Mouse (Mus musculus) myocyte (in vitro differentiated cells): Measurements from ENCODE around the gene Nhs. TPM values are rescaled to one million over a fixed set of nuclear protein-coding genes. Genes with fewer than 3 reads are reported as not detected.

ENCODE experiments used
- H3K27me3 ChIP-seq: one replicate; pipeline ENCODE4 v1.6.1; 2011; ENCODE audit not compliant: control insufficient read depth, insufficient read depth, insufficient read length
- H3K36me3 ChIP-seq: one replicate; pipeline ENCODE4 v1.6.1; 2011; ENCODE audit not compliant: control insufficient read depth, insufficient read depth
- H3K4me2 ChIP-seq: one replicate; pipeline ENCODE4 v1.6.1; 2011; ENCODE audit warnings: low read depth, control low read depth
- H3K4me3 ChIP-seq: one replicate; pipeline ENCODE4 v1.5.1; 2011; ENCODE audit warnings: mild to moderate bottlenecking, control low read depth, moderate library complexity
- H3K79me2 ChIP-seq: one replicate; pipeline ENCODE4 v1.6.1; 2011; ENCODE audit not compliant: control insufficient read depth, insufficient read depth
- H3ac ChIP-seq: one replicate; pipeline ENCODE4 v1.6.1; 2011; ENCODE audit not compliant: control insufficient read depth, insufficient read length
- CEBPB ChIP-seq: IDR thresholded peaks from 2 replicates; pipeline ENCODE4 v1.6.1; 2011; ENCODE audit warnings: mild to moderate bottlenecking, moderate library complexity; ENCODE audit not compliant: poor library complexity, insufficient read depth, severe bottlenecking
- E2F4 ChIP-seq: IDR thresholded peaks from one replicate; pipeline ENCODE4 v1.6.1; 2011; ENCODE audit warnings: mild to moderate bottlenecking, control low read depth, moderate library complexity; ENCODE audit not compliant: insufficient read depth
- MAX ChIP-seq: IDR thresholded peaks from one replicate; pipeline ENCODE4 v1.6.1; 2011; ENCODE audit warnings: low read depth, mild to moderate bottlenecking, control low read depth
- MYOD1 ChIP-seq, 3 experiments: IDR thresholded peaks; one replicate each; pipeline ENCODE4 v1.6.1; 2011; ENCODE audit warnings: control low read depth in 2 of 3, low read depth in 2 of 3, mild to moderate bottlenecking in 2 of 3, moderate library complexity in 1 of 3; ENCODE audit not compliant: insufficient read length in 2 of 3, control insufficient read depth in 1 of 3
- MYOG ChIP-seq, 3 experiments: IDR thresholded peaks; one replicate each; pipeline ENCODE4 v1.6.1; 2011; ENCODE audit warnings: control low read depth in 2 of 3, low read depth in 2 of 3, mild to moderate bottlenecking in 2 of 3; ENCODE audit not compliant: insufficient read length in 2 of 3, control insufficient read depth in 1 of 3, insufficient read depth in 1 of 3
- POLR2A ChIP-seq: IDR thresholded peaks from one replicate; pipeline ENCODE4 v1.6.1; 2011; ENCODE audit warnings: low read depth, mild to moderate bottlenecking, control low read depth, moderate library complexity; ENCODE audit not compliant: insufficient read length
- POLR2AphosphoS2 ChIP-seq: IDR thresholded peaks from one replicate; pipeline ENCODE4 v1.6.1; 2011; ENCODE audit warnings: low read depth, control low read depth; ENCODE audit not compliant: insufficient read length
- REST ChIP-seq: IDR thresholded peaks from one replicate; pipeline ENCODE4 v1.6.1; 2011; ENCODE audit warnings: mild to moderate bottlenecking, control low read depth, moderate library complexity; ENCODE audit not compliant: insufficient read depth, insufficient read length
- SRF ChIP-seq: IDR thresholded peaks from one replicate; pipeline ENCODE4 v1.6.1; 2011; ENCODE audit warnings: low read depth; ENCODE audit not compliant: control insufficient read depth, insufficient read length
- TCF12 ChIP-seq: IDR thresholded peaks from one replicate; pipeline ENCODE4 v1.6.1; 2011; ENCODE audit warnings: mild to moderate bottlenecking, control low read depth; ENCODE audit not compliant: poor library complexity, insufficient read depth, severe bottlenecking
- TCF3 ChIP-seq: IDR thresholded peaks from one replicate; pipeline ENCODE4 v1.6.1; 2011; ENCODE audit warnings: low read depth, control low read depth; ENCODE audit not compliant: insufficient read length
- USF1 ChIP-seq: IDR thresholded peaks from one replicate; pipeline ENCODE4 v1.6.1; 2011; ENCODE audit warnings: low read depth, mild to moderate bottlenecking, control low read depth, moderate library complexity
- polyA plus RNA-seq: library from polyadenylated mRNA; unstranded; fragments of >200 nt; fragmentation: generic; extraction: Trizol; gene quantifications from one replicate; pipeline ENCODE4 v1.2.1, GENCODE M21; 2012; ENCODE audit warnings: missing spikeins

The Nhs gene
- polyA plus RNA-seq, 1 experiment, result 0.19 TPM

DNA sequence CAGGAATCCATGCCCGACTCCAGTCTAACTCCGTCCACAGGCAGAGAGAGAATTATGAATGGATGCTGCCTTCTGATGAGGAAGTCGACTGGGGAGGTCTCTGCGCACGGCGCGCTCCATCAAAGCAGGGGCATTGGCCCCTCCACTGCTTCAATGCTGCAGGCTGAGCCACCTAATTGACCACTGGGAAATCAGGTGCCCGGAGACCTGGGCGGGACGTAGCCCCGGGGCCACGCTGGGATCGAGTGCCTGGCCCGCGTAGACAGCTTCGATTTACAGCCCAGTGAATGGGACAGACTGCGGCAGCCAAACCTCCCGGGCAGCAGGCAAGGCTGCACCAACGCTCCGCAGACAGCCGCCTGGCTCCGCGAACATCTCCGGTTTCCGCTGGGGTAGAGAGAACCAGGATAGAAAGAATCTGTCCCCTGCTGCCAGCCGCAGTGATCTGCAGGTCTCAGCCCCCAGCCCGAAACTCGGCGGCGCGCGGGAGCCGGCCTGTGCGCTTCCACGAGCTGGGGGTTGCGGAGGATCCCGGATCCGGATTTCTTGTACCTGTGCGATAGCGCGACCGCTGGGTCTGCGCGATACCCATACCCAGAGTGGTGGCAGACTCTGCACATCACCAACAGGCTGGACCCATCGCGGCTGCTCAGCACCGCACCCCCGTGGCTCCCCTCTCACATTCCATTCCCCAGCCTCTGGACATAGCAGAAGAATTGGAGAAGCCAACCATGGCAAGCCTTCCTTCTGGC is 250.7 kb downstream of the Nhs start:
- TF ChIP-seq E2F4 (no peak), MYOD1 (IDR thresholded peaks at IDR 0.05; ENCODE audit: control insufficient read depth in 1 of 3, insufficient read length in 2 of 3, low read depth in 2 of 3) (no peak), POLR2AphosphoS2 (no peak), TCF12 (no peak), MAX (no peak), USF1 (no peak), REST (no peak), CEBPB (no peak), POLR2A (no peak)
- Histone ChIP-seq H3K4me3 (no peak overlapping the region), H3K27me3 (no peaks in the 10 kb centered on the region), H3K79me2 (no peaks in the 10 kb centered on the region), H3K4me2 (no peak overlapping the region), H3ac (no peak overlapping the region), H3K36me3 (no peaks in the 10 kb centered on the region)

DNA sequence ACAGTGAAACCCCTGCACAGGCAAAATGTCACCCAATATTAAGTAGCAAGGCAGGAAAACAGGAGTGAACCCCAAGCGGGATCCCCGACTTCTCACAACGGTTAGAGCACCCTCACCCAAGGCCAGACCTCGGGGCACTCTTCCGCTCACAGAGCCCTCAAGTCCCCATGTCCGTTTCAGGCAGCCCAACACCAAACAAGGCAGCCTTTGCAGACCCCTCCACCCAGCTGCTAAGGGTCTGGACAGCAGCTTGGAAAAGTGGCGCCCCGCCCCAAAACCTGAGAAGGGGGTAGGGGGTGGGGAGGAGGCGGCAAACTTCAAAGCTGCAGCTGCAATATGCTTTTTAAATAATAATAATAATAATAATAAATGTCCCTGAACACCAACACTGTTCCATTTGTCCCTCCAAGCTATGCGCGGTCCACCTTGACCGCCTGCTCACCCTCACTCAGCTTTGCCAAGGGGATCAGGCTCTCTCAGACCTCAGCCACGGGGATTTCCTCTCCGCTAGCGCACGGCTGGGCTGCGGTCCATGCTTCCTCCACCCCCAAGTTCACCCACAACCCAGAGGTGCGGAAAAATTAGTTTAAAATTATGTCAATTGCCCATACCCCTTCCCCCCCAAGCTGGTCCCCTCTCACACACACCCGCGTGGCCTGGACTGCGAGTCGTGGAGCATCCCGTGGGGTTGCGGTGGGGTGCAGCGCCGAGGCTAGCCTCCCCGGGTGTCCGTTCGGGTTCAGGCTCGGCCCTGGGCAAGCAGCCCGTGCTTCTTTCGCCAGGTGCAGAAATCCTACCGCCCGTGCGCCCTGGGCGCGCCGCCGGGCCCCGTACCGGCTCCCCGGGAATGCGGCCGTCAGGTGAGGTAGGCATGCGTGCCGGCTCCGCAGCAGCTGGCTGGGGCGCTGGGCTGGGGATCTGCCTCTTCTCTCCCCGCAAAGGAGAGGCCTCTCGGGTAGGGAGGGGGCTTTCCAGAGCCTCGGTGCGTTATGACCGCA is 251.6 kb downstream of the Nhs start:
- H3K79me2 ChIP-seq, result no peaks in the 10 kb centered on the region
- no peaks in the 10 kb centered on the region for H3K36me3 ChIP-seq
- TF ChIP-seq POLR2AphosphoS2 (no peak), SRF (no peak), TCF3 (no peak), TCF12 (no peak), POLR2A (no peak), MAX (no peak), E2F4 (no peak), MYOG (IDR thresholded peaks at IDR 0.05; ENCODE audit: control insufficient read depth in 1 of 3, insufficient read depth in 1 of 3, insufficient read length in 2 of 3, low read depth in 2 of 3) (no peak), USF1 (no peak), CEBPB (no peak), REST (no peak), MYOD1 (IDR thresholded peaks at IDR 0.05; ENCODE audit: control insufficient read depth in 1 of 3, insufficient read length in 2 of 3, low read depth in 2 of 3) (no peak)
- H3K27me3 ChIP-seq, result no peaks in the 10 kb centered on the region
- H3K4me2 ChIP-seq, result no peak overlapping the region
- no peak overlapping the region for H3ac ChIP-seq
- H3K4me3 ChIP-seq, result no peak overlapping the region

DNA sequence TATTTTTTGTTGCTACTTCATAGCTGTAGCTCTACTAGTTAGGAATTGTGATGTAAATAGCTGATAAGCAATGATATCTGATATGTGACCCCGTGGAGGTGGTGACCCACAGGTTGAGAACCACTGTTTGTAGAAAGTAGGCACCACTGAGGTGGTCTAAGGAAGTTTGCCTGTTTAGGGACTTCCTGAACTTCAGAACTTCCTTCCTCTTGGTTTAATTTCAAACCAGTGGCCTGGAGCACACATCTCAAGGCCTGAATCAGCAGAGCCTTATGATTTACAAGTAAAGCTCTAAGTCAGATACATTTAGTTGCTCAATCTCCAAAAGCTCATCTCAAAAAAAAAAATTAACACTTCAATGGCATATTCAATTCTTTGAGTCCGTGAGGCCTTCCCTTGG is 265.1 kb downstream of the Nhs start:
- Histone ChIP-seq H3K4me2 (no peak overlapping the region), H3K4me3 (no peak overlapping the region), H3K36me3 (no peaks in the 10 kb centered on the region), H3K27me3 (no peaks in the 10 kb centered on the region), H3K79me2 (no peaks in the 10 kb centered on the region), H3ac (no peak overlapping the region)
- no peak for TF ChIP-seq REST

DNA sequence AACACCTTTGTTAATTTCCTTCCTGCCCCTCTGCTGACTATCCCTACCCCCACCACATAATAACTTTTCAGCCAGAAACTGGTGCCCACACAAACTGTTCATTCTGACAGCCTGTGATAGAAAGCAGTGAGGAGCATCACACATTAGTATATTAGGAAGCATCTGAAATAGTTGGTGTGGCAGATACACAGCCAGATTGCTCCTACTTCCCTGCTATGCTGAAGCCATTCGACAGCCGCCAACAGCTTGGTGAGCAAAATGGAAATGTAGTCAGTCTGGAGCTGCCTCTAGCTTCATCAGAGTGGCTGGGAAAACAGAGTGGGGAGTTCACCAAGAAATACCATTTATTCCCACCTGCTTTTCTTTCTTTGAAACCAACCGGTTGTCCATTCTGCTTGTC is 275.9 kb downstream of the Nhs start:
- Histone ChIP-seq H3K27me3 (no peaks in the 10 kb centered on the region), H3K4me2 (no peak overlapping the region), H3K79me2 (no peaks in the 10 kb centered on the region), H3ac (no peak overlapping the region), H3K36me3 (no peaks in the 10 kb centered on the region), H3K4me3 (no peak overlapping the region)
- TF ChIP-seq E2F4 (no peak), MYOD1 (IDR thresholded peaks at IDR 0.05; ENCODE audit: control insufficient read depth in 1 of 3, insufficient read length in 2 of 3, low read depth in 2 of 3) (no peak), POLR2AphosphoS2 (no peak), POLR2A (no peak), MYOG (IDR thresholded peaks at IDR 0.05; ENCODE audit: control insufficient read depth in 1 of 3, insufficient read depth in 1 of 3, insufficient read length in 2 of 3, low read depth in 2 of 3) (no peak), SRF (no peak), CEBPB (no peak), USF1 (no peak), TCF12 (no peak)

DNA sequence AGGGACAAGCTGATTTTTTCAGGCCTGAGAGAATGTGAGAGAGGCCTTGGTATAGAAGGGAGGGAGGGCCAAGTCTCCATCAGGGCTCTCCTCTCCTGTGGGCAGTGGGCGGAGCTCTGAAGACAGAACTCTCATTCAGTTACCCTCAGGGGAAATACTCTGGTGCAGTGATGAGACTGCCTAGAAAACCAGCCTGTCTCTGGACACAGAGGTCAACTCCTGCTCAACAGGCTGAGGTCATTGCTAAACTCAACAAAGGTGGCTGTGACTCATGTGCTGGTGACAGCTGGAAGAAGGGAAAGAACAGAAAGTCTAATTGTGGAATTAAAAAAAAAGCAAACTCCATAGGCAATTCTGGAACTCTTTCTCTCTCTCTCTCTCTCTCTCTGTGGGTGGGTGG is 282.4 kb downstream of the Nhs start:
- H3K27me3 ChIP-seq, result no peaks in the 10 kb centered on the region
- no peak overlapping the region for H3K4me3 ChIP-seq
- H3K36me3 ChIP-seq, result no peaks in the 10 kb centered on the region
- TF ChIP-seq SRF, result no peak
- TF ChIP-seq TCF3, result no peak
- no peak for TF ChIP-seq POLR2A
- TF ChIP-seq USF1, result no peak
- peak in 1 of 3 experiments; percentile 8 for TF ChIP-seq MYOG (IDR thresholded peaks at IDR 0.05; ENCODE audit: control insufficient read depth in 1 of 3, insufficient read depth in 1 of 3, insufficient read length in 2 of 3, low read depth in 2 of 3)
- TF ChIP-seq CEBPB, result no peak
- TF ChIP-seq REST, result no peak
- no peak for TF ChIP-seq MAX
- no peak for TF ChIP-seq TCF12
- no peak for TF ChIP-seq POLR2AphosphoS2
- peak in 2 of 3 experiments; percentile 44 to 58 for TF ChIP-seq MYOD1 (IDR thresholded peaks at IDR 0.05; ENCODE audit: control insufficient read depth in 1 of 3, insufficient read length in 2 of 3, low read depth in 2 of 3)
- no peak for TF ChIP-seq E2F4
- no peak overlapping the region for H3ac ChIP-seq
- H3K79me2 ChIP-seq, result no peaks in the 10 kb centered on the region
- no peak overlapping the region for H3K4me2 ChIP-seq
